Mouse (Mus musculus) intestine, postnatal 0 days (tissue): ENCODE results near the gene Mgat5. TPM values are rescaled to one million over a fixed set of nuclear protein-coding genes. Genes with fewer than 3 reads are reported as not detected.

Experiments used
- ATAC-seq: fragments of 200-750 bp; cut with Nextera tagmentation; 2 replicates; pipeline ENCODE4 v1.8.0; 2017; ENCODE audit warnings: mild to moderate bottlenecking, moderate TSS enrichment, moderate library complexity
- H3K27ac ChIP-seq: fragments of 300-500 bp; sonication (generic); 2 replicates; pipeline ENCODE4 v1.5.1; 2014; ENCODE audit warnings: mild to moderate bottlenecking, low read depth, low read length, moderate library complexity
- H3K27me3 ChIP-seq: fragments of 300-500 bp; sonication (generic); replicated peaks from 2 replicates; pipeline ENCODE4 v1.6.1; 2014; ENCODE audit warnings: low read length, mixed read lengths; ENCODE audit not compliant: control insufficient read depth, insufficient read depth
- H3K36me3 ChIP-seq: fragments of 300-500 bp; sonication (generic); 2 replicates; pipeline ENCODE4 v1.6.1; 2014; ENCODE audit warnings: mild to moderate bottlenecking, moderate library complexity; ENCODE audit not compliant: control insufficient read depth, insufficient read depth
- H3K4me1 ChIP-seq: fragments of 300-500 bp; sonication (generic); replicated peaks from 2 replicates; pipeline ENCODE4 v1.6.1; 2014; ENCODE audit warnings: antibody characterized with exemption, low read length, mixed read lengths; ENCODE audit not compliant: control insufficient read depth, insufficient read depth
- H3K4me2 ChIP-seq: fragments of 300-500 bp; sonication (generic); replicated peaks from 2 replicates; pipeline ENCODE4 v1.6.1; 2014; ENCODE audit warnings: low read depth, mild to moderate bottlenecking, moderate library complexity
- H3K4me3 ChIP-seq: fragments of 300-500 bp; sonication (generic); 2 replicates; pipeline ENCODE4 v1.5.1; 2014; ENCODE audit warnings: low read depth, low read length
- H3K9ac ChIP-seq: fragments of 300-500 bp; sonication (generic); 2 replicates; pipeline ENCODE4 v1.6.1; 2014; ENCODE audit warnings: mild to moderate bottlenecking, low read depth, low read length
- H3K9me3 ChIP-seq: fragments of 300-500 bp; sonication (generic); 2 replicates; pipeline ENCODE4 v1.6.1; 2016; ENCODE audit warnings: mixed run types; ENCODE audit not compliant: control insufficient read depth
- CTCF ChIP-seq: sonication (generic); IDR thresholded peaks from 2 replicates; pipeline ENCODE4 v1.5.1; 2016; ENCODE audit warnings: low read depth, mild to moderate bottlenecking, control low read depth, antibody characterized with exemption, moderate library complexity
- WGBS: fragments of 180-500 bp; shearing (Covaris S2); extraction: QIAGEN DNeasy Blood & Tissue Kit; methylation state at CpG from one replicate; pipeline ENCODE4 v1.1.7; 2014; 5-methylcytosine and 5-hydroxymethylcytosine counted together
- polyA plus RNA-seq: library from polyadenylated mRNA; unstranded; fragments of >200 nt; fragmentation: Nextera tagmentation; extraction: Ambion mirVana; gene quantifications from 2 replicates; pipeline ENCODE4 v1.2.1, GENCODE M21; 2015

Mgat5 gene
- polyA plus RNA-seq, 1 experiment from 2014 or later, result 4.1 TPM

DNA sequence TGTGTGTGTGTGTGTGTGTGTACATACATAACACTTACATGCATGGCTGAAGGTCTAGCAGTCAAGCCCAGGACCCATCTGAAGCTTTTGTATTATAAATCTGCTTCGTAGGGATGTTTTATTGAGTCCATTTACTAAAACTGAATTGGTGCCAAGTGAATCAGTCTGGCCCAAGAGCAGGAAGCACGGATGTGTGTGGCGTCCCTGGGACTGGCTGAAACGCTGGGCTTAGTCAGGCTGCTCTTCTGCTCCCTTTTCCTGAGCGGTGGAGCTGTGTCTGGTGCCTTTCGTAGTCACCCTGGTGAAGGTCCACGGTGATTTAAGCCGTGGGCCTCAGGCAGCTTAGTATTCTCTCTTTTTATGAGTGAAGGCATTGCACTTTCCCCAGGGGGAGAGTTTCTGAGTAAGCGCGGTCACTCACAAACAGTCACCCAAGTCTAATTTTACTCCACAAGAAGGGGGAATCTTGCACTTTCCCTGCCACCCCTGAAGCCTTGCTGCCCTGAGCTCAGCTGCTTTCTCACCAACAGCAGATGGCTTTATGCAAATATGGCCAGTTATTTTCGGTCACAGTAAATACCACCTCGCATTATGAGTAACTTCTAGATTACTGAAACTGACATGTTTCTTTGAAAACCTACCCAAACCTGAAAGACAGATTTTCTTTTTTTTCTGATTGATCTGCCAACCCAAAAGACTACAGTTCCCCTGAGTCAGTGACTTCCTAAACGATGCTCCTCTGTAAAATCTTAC is 176.1 kb downstream of the Mgat5 start:
- Histone ChIP-seq H3K4me2 (no peak overlapping the region), H3K9me3 (no peaks in the 10 kb centered on the region), H3K4me1 (no peaks in the 10 kb centered on the region), H3K36me3 (peaks cover 25% of the 10 kb centered on the region; the same call in 1 of the 2 replicates), H3K9ac (no peak overlapping the region), H3K27ac (no peak overlapping the region), H3K4me3 (no peak overlapping the region), H3K27me3 (no peaks in the 10 kb centered on the region)
- TF ChIP-seq CTCF, result no peak
- ATAC-seq, result no peak
- WGBS, result 63% methylated on average over 13 of the region's 13 CpGs

DNA sequence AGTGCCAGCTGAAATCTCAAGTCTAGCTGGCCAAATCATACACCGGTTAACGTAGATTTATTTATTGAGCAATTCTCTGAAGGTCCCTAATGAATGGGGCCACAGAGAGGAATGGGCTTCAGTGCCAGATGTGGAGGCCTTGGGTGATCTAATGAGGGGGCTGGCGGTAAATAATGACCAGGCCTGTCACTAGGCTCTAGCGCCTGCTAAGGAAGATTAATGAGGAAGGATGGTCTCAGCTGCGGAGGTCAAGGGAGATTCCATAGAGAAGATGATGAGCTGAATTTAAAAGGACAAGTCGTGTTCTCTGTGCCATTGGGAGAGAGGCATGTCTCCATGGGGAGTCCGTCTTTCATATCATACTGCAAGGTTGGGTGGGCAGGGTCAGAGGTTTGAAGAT is 178.3 kb downstream of the Mgat5 start:
- 84% methylated on average over 7 of the region's 7 CpGs for WGBS
- Histone ChIP-seq H3K9ac (no peak overlapping the region), H3K36me3 (peaks cover 42% of the 10 kb centered on the region), H3K9me3 (no peaks in the 10 kb centered on the region), H3K27me3 (no peaks in the 10 kb centered on the region), H3K4me3 (no peak overlapping the region), H3K4me1 (no peaks in the 10 kb centered on the region), H3K27ac (no peak overlapping the region), H3K4me2 (no peak overlapping the region)
- no peak for ATAC-seq
- TF ChIP-seq CTCF, result no peak

GRCm38 (mm10) chr1:127387226-127387625 is 182.4 kb downstream of the Mgat5 start:
- H3K36me3 ChIP-seq, result peaks cover 63% of the 10 kb centered on the region
- ATAC-seq, result no peak
- no peak overlapping the region for H3K4me2 ChIP-seq
- H3K4me1 ChIP-seq, result no peaks in the 10 kb centered on the region
- TF ChIP-seq CTCF, result no peak
- H3K9me3 ChIP-seq, result no peaks in the 10 kb centered on the region
- 92% methylated on average over 7 of the region's 7 CpGs for WGBS
- no peak overlapping the region for H3K4me3 ChIP-seq
- H3K27me3 ChIP-seq, result no peaks in the 10 kb centered on the region
- H3K9ac ChIP-seq, result no peak overlapping the region
- no peak overlapping the region; the same call in 1 of the 2 replicates for H3K27ac ChIP-seq

GRCm38 (mm10) chr1:127387661-127388060 is 182.8 kb downstream of the Mgat5 start:
- Histone ChIP-seq H3K4me3 (no peak overlapping the region), H3K4me2 (no peak overlapping the region), H3K36me3 (peaks cover 63% of the 10 kb centered on the region), H3K27me3 (no peaks in the 10 kb centered on the region), H3K9me3 (no peaks in the 10 kb centered on the region), H3K27ac (no peak overlapping the region), H3K9ac (no peak overlapping the region), H3K4me1 (no peaks in the 10 kb centered on the region)
- no peak for TF ChIP-seq CTCF
- 90% methylated on average over 9 of the region's 9 CpGs for WGBS
- ATAC-seq, result no peak

GRCm38 (mm10) chr1:127394716-127395115 is 189.9 kb downstream of the Mgat5 start:
- Histone ChIP-seq H3K4me2 (no peak overlapping the region), H3K27me3 (no peaks in the 10 kb centered on the region), H3K9ac (no peak overlapping the region), H3K36me3 (peaks cover 29% of the 10 kb centered on the region), H3K27ac (no peak overlapping the region), H3K9me3 (no peaks in the 10 kb centered on the region), H3K4me3 (no peak overlapping the region), H3K4me1 (no peaks in the 10 kb centered on the region)
- ATAC-seq, result no peak
- TF ChIP-seq CTCF, result no peak
- WGBS, result 89% methylated on average over 2 of the region's 2 CpGs

DNA sequence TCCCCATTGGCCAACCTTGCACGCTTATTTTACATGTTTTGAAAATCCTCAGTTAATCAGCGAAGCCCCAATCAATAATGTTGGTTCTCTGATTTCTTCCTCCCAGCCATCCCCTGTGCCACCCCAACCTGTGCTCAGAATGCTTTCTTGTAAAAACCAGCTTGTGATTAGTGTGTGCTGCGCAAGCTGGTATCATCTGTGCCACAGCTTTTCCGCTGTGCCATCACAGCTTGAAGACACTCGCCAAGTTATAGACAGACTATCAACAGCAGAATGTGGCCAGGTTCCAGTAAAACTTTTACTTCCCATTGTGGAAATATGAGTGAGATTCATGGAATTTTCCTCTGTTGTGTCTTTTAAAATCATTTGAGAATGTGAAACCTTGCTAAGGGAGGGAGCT is 190.9 kb downstream of the Mgat5 start:
- TF ChIP-seq CTCF, result no peak
- H3K36me3 ChIP-seq, result peaks cover 22% of the 10 kb centered on the region
- H3K4me3 ChIP-seq, result no peak overlapping the region
- H3K27ac ChIP-seq, result no peak overlapping the region
- 89% methylated on average over 5 of the region's 5 CpGs for WGBS
- H3K4me2 ChIP-seq, result no peak overlapping the region
- no peaks in the 10 kb centered on the region for H3K4me1 ChIP-seq
- no peak for ATAC-seq
- H3K9ac ChIP-seq, result no peak overlapping the region
- H3K27me3 ChIP-seq, result no peaks in the 10 kb centered on the region
- H3K9me3 ChIP-seq, result no peaks in the 10 kb centered on the region
